Mouse (Mus musculus) kidney, adult 2 months (tissue): Measurements from ENCODE around the gene Gm20696.

Source experiments
- CTCF ChIP-seq: fragments of 200-500 bp; conservative IDR thresholded peaks from 2 replicates; pipeline ENCODE4 v1.5.1; 2011; ENCODE audit warnings: low read depth, mild to moderate bottlenecking, control low read depth, low read length, moderate library complexity, mixed read lengths; ENCODE audit not compliant: insufficient read depth, insufficient read length
- POLR2A ChIP-seq: fragments of 200-500 bp; IDR thresholded peaks from one replicate; pipeline ENCODE4 v1.6.1; 2011; ENCODE audit warnings: low read depth, low read length, control low read depth

DNA sequence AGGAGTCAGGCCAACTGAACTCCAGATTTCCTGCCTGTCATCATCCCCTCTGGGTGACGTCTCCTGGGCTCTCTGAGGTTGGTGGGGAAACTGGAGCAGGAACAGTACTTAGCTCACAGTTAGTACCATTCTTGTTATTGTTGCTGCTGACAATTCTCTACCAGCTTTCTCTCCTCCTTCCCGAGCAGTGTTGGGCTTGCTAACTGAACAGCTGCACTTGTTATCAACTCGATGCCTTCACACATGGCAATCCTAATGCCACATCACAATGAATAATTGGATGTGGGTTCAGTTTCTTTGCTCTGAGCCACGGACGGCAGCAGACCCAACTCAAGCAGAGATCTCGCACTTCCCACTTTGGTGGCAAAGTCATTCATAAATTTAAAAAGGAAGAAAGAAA, 89.6 kb downstream of the Gm20696 start:
- TF ChIP-seq POLR2A: no peak
- no peak for TF ChIP-seq CTCF
